Mouse (Mus musculus) urinary bladder, adult 18-20 months (tissue): ENCODE results near the gene Mucl3.

Experiments used
- DNase-seq, 2 experiments: peaks; one replicate each; pipeline ENCODE4 v3.0.0; 2022; ENCODE audit warnings: low spot score in 2 of 2, mixed read lengths in 2 of 2

Mucl3 gene

GRCm38 (mm10) chr17:35643609-35644236 lies at the start of gene Mucl3:
Gene Mucl3 (minus strand): TSS chr17:35643695.
- DNase-seq: no peak

- DNase-seq: no peak
Measured at GRCm38 (mm10) chr17:35692368-35692767, 48.9 kb upstream of the Mucl3 start.

- no peak for DNase-seq
Measured at GRCm38 (mm10) chr17:35691811-35692210, 48.3 kb upstream of the Mucl3 start.

GRCm38 (mm10) chr17:35689936-35690645 lies 46.6 kb upstream of the Mucl3 start:
- no peak for DNase-seq

- DNase-seq: no peak
Measured at GRCm38 (mm10) chr17:35688347-35689175, 45.1 kb upstream of the Mucl3 start.

- no peak for DNase-seq
Measured at GRCm38 (mm10) chr17:35685061-35685460, 41.6 kb upstream of the Mucl3 start.

- DNase-seq: no peak
Measured at GRCm38 (mm10) chr17:35681986-35682385, 38.5 kb upstream of the Mucl3 start.

- no peak for DNase-seq
Measured at GRCm38 (mm10) chr17:35680591-35680990, 37.1 kb upstream of the Mucl3 start.

GRCm38 (mm10) chr17:35673416-35674035 lies 30.0 kb upstream of the Mucl3 start, which contains the start of gene Gtf2h4:
Gene Gtf2h4 (minus strand): TSS chr17:35673739.
- DNase-seq: peak; percentile 64 to 86

- DNase-seq: no peak
Measured at GRCm38 (mm10) chr17:35672527-35672926, 29.0 kb upstream of the Mucl3 start.

- DNase-seq: no peak
Measured at GRCm38 (mm10) chr17:35671846-35672245, 28.4 kb upstream of the Mucl3 start.

- no peak for DNase-seq
Measured at GRCm38 (mm10) chr17:35669731-35670130, 26.2 kb upstream of the Mucl3 start.

GRCm38 (mm10) chr17:35667334-35668065 lies 24.0 kb upstream of the Mucl3 start, which contains the start of gene Vars2:
Gene Vars2 (minus strand): TSS chr17:35667592.
- peak; percentile 92 to 97 for DNase-seq

- peak in 1 of 2 experiments; percentile 25 for DNase-seq
Measured at GRCm38 (mm10) chr17:35666851-35667256, 23.4 kb upstream of the Mucl3 start.

- DNase-seq: no peak
Measured at GRCm38 (mm10) chr17:35665957-35666515, 22.5 kb upstream of the Mucl3 start.

- no peak for DNase-seq
Measured at GRCm38 (mm10) chr17:35653086-35653485, 9.6 kb upstream of the Mucl3 start.

- no peak for DNase-seq
Measured at GRCm38 (mm10) chr17:35649429-35649828, 5.9 kb upstream of the Mucl3 start.

- no peak for DNase-seq
Measured at GRCm38 (mm10) chr17:35639352-35639751, 4.1 kb downstream of the Mucl3 start.

GRCm38 (mm10) chr17:35638475-35639190 lies 4.9 kb downstream of the Mucl3 start:
- DNase-seq: peak in 1 of 2 experiments; percentile 60

- DNase-seq: peak in 1 of 2 experiments; percentile 23
Measured at GRCm38 (mm10) chr17:35636363-35636762, 7.1 kb downstream of the Mucl3 start.
